Mouse (Mus musculus) cerebellum, postnatal 14 days (tissue): ENCODE results near the gene Eef1b2.
A peak's percentile ranks its signal among the peaks of the same experiment; 100 is the strongest.

Experiments used
- DNase-seq, 2 experiments: peaks; one replicate each; pipeline ENCODE4 v3.0.0; 2021; ENCODE audit warnings: mixed read lengths in 2 of 2

The Eef1b2 gene

GRCm38 (mm10) chr1:63195848-63196512 is 19.4 kb downstream of the Eef1b2 start:
- DNase-seq: no peak

- DNase-seq: no peak
These were observed 22.8 kb downstream of the Eef1b2 start for GRCm38 (mm10) chr1:63199387-63199786.

- no peak for DNase-seq
These were observed 23.7 kb downstream of the Eef1b2 start for GRCm38 (mm10) chr1:63200322-63200721.

GRCm38 (mm10) chr1:63201672-63202071 is 25.0 kb downstream of the Eef1b2 start:
- no peak for DNase-seq

- no peak for DNase-seq
These were observed 26.8 kb downstream of the Eef1b2 start for GRCm38 (mm10) chr1:63203471-63203870.

GRCm38 (mm10) chr1:63203950-63204659 is 27.5 kb downstream of the Eef1b2 start:
- DNase-seq: peak in 1 of 2 experiments; percentile 17

- DNase-seq: no peak
These were observed 28.2 kb downstream of the Eef1b2 start for GRCm38 (mm10) chr1:63204660-63205394.

- DNase-seq: no peak
These were observed 31.0 kb downstream of the Eef1b2 start for GRCm38 (mm10) chr1:63207607-63208006.

GRCm38 (mm10) chr1:63209861-63210529 is 33.4 kb downstream of the Eef1b2 start:
- peak; percentile 10 to 27 for DNase-seq

- no peak for DNase-seq
These were observed 37.0 kb downstream of the Eef1b2 start for GRCm38 (mm10) chr1:63213478-63214270.

GRCm38 (mm10) chr1:63214271-63214558 is 37.6 kb downstream of the Eef1b2 start, which contains the start of gene Gpr1:
Gpr1 (minus strand) TSS chr1:63214543.
- DNase-seq: no peak

- DNase-seq: no peak
These were observed 38.0 kb downstream of the Eef1b2 start for GRCm38 (mm10) chr1:63214631-63215030.

- DNase-seq: no peak
These were observed 42.7 kb downstream of the Eef1b2 start for GRCm38 (mm10) chr1:63219277-63219676.

- no peak for DNase-seq
These were observed 48.4 kb downstream of the Eef1b2 start for GRCm38 (mm10) chr1:63225009-63225408.

- no peak for DNase-seq
These were observed 49.3 kb downstream of the Eef1b2 start for GRCm38 (mm10) chr1:63225890-63226289.

- no peak for DNase-seq
These were observed 50.6 kb downstream of the Eef1b2 start for GRCm38 (mm10) chr1:63227241-63227640.
